Mouse (Mus musculus) intestine, embryonic 14.5 days (tissue): ENCODE results near the gene Rgmb. TPM values are rescaled to one million over a fixed set of nuclear protein-coding genes. Genes with fewer than 3 reads are reported as not detected.

Source experiments
- ATAC-seq: fragments of 200-750 bp; cut with Nextera tagmentation; replicated peaks from 2 replicates; pipeline ENCODE4 v1.8.0; 2017; ENCODE audit warnings: low read depth, moderate number of reproducible peaks, moderate TSS enrichment, moderate library complexity; ENCODE audit not compliant: low FRiP score, low TSS enrichment
- DNase-seq: peaks from one replicate; pipeline ENCODE4 v3.0.0-alpha.2; 2018; ENCODE audit warnings: low spot score
- H3K27ac ChIP-seq: fragments of 300-500 bp; sonication (generic); 2 replicates; pipeline ENCODE4 v1.5.1; 2014; ENCODE audit warnings: low read depth, mild to moderate bottlenecking, control low read depth
- H3K27me3 ChIP-seq: fragments of 300-500 bp; sonication (generic); replicated peaks from 2 replicates; pipeline ENCODE4 v1.6.1; 2014; ENCODE audit warnings: low read length, control low read depth; ENCODE audit not compliant: control insufficient read depth, insufficient read depth
- H3K36me3 ChIP-seq: fragments of 300-500 bp; sonication (generic); 2 replicates; pipeline ENCODE4 v1.6.1; 2014; ENCODE audit warnings: low read length, control low read depth; ENCODE audit not compliant: control insufficient read depth, insufficient read depth
- H3K4me1 ChIP-seq: fragments of 300-500 bp; sonication (generic); replicated peaks from 2 replicates; pipeline ENCODE4 v1.6.1; 2014; ENCODE audit warnings: low read length, control low read depth, mixed read lengths; ENCODE audit not compliant: control insufficient read depth, insufficient read depth
- H3K4me2 ChIP-seq: fragments of 300-500 bp; sonication (generic); 2 replicates; pipeline ENCODE4 v1.6.1; 2014; ENCODE audit warnings: low read length
- H3K4me3 ChIP-seq: fragments of 300-500 bp; sonication (generic); 2 replicates; pipeline ENCODE4 v1.5.1; 2014; ENCODE audit warnings: low read depth, low read length, control low read depth, mixed read lengths
- H3K9ac ChIP-seq: fragments of 300-500 bp; sonication (generic); 2 replicates; pipeline ENCODE4 v1.6.1; 2014; ENCODE audit warnings: mild to moderate bottlenecking, low read length
- H3K9me3 ChIP-seq: fragments of 300-500 bp; sonication (generic); 2 replicates; pipeline ENCODE4 v1.6.1; 2016; ENCODE audit warnings: low read length, control low read depth; ENCODE audit not compliant: control insufficient read depth
- WGBS: fragments of 180-500 bp; shearing (Covaris S2); extraction: QIAGEN DNeasy Blood & Tissue Kit; methylation state at CpG from one replicate; pipeline ENCODE4 v1.1.7; 2014; 5-methylcytosine and 5-hydroxymethylcytosine counted together
- polyA plus RNA-seq: library from polyadenylated mRNA; unstranded; fragments of >200 nt; fragmentation: Nextera tagmentation; extraction: Ambion mirVana; gene quantifications from 2 replicates; pipeline ENCODE4 v1.2.1, GENCODE M21; 2014

Gene Rgmb
- polyA plus RNA-seq, 1 experiment from 2014 or later, result 56.3 TPM

GRCm38 (mm10) chr17:15817634-15818033 lies 13.2 kb downstream of the Rgmb start:
- ATAC-seq, result no peak
- Histone ChIP-seq H3K9ac (no peak overlapping the region), H3K4me2 (no peak overlapping the region), H3K36me3 (peaks cover 64% of the 10 kb centered on the region), H3K4me3 (no peak overlapping the region), H3K4me1 (peaks cover 26% of the 10 kb centered on the region), H3K27ac (no peak overlapping the region), H3K9me3 (no peaks in the 10 kb centered on the region), H3K27me3 (no peaks in the 10 kb centered on the region)
- no peak for DNase-seq
- 90% methylated on average over 2 of the region's 2 CpGs for WGBS

GRCm38 (mm10) chr17:15817096-15817450 lies 13.8 kb downstream of the Rgmb start:
- peaks cover 26% of the 10 kb centered on the region for H3K4me1 ChIP-seq
- WGBS, result 79% methylated on average over 5 of the region's 5 CpGs
- H3K36me3 ChIP-seq, result peaks cover 70% of the 10 kb centered on the region
- no peak overlapping the region for H3K4me3 ChIP-seq
- DNase-seq (no peak), ATAC-seq (no peak)
- H3K27me3 ChIP-seq, result no peaks in the 10 kb centered on the region
- H3K4me2 ChIP-seq, result no peak overlapping the region
- no peak overlapping the region for H3K27ac ChIP-seq
- no peak overlapping the region for H3K9ac ChIP-seq
- no peaks in the 10 kb centered on the region for H3K9me3 ChIP-seq

GRCm38 (mm10) chr17:15816379-15817095 lies 14.3 kb downstream of the Rgmb start:
- Histone ChIP-seq H3K27ac (no peak overlapping the region), H3K36me3 (peaks cover 74% of the 10 kb centered on the region), H3K9me3 (no peaks in the 10 kb centered on the region), H3K4me1 (peaks cover 26% of the 10 kb centered on the region), H3K27me3 (no peaks in the 10 kb centered on the region), H3K4me2 (no peak overlapping the region), H3K9ac (no peak overlapping the region), H3K4me3 (no peak overlapping the region)
- WGBS, result 81% methylated on average over 11 of the region's 11 CpGs
- DNase-seq (no peak), ATAC-seq (no peak)

GRCm38 (mm10) chr17:15815312-15816018 lies 15.4 kb downstream of the Rgmb start:
- no peak overlapping the region for H3K4me3 ChIP-seq
- H3K27ac ChIP-seq, result no peak overlapping the region
- DNase-seq (no peak), ATAC-seq (no peak)
- peaks cover 22% of the 10 kb centered on the region for H3K4me1 ChIP-seq
- no peaks in the 10 kb centered on the region for H3K27me3 ChIP-seq
- H3K9ac ChIP-seq, result no peak overlapping the region
- no peak overlapping the region for H3K4me2 ChIP-seq
- peaks cover 68% of the 10 kb centered on the region for H3K36me3 ChIP-seq
- H3K9me3 ChIP-seq, result no peaks in the 10 kb centered on the region
- 88% methylated on average over 10 of the region's 10 CpGs for WGBS

- ATAC-seq (no peak), DNase-seq (no peak)
- H3K27me3 ChIP-seq, result no peaks in the 10 kb centered on the region
- H3K9me3 ChIP-seq, result no peaks in the 10 kb centered on the region
- WGBS, result 71% methylated on average over 3 of the region's 3 CpGs
- peaks cover 51% of the 10 kb centered on the region for H3K36me3 ChIP-seq
- peaks cover 25% of the 10 kb centered on the region for H3K4me1 ChIP-seq
- no peak overlapping the region for H3K9ac ChIP-seq
- peak overlapping the region; percentile 33; the same call in 1 of the 2 replicates for H3K27ac ChIP-seq
- H3K4me3 ChIP-seq, result no peak overlapping the region
- no peak overlapping the region for H3K4me2 ChIP-seq
Measured at GRCm38 (mm10) chr17:15813658-15814212, 17.1 kb downstream of the Rgmb start.

- Histone ChIP-seq H3K9ac (no peak overlapping the region), H3K4me3 (no peak overlapping the region), H3K27me3 (no peaks in the 10 kb centered on the region), H3K4me2 (no peak overlapping the region; the same call in 1 of the 2 replicates), H3K4me1 (peaks cover 30% of the 10 kb centered on the region), H3K27ac (no peak overlapping the region), H3K36me3 (peaks cover 44% of the 10 kb centered on the region), H3K9me3 (no peaks in the 10 kb centered on the region)
- WGBS, result 87% methylated on average over 13 of the region's 13 CpGs
- DNase-seq (no peak), ATAC-seq (no peak)
Measured at GRCm38 (mm10) chr17:15812136-15812778, 18.6 kb downstream of the Rgmb start.

GRCm38 (mm10) chr17:15809949-15810348 lies 20.9 kb downstream of the Rgmb start:
- no peak overlapping the region for H3K9ac ChIP-seq
- ATAC-seq (no peak), DNase-seq (no peak)
- H3K27me3 ChIP-seq, result no peaks in the 10 kb centered on the region
- H3K9me3 ChIP-seq, result no peaks in the 10 kb centered on the region
- H3K4me1 ChIP-seq, result peaks cover 30% of the 10 kb centered on the region
- H3K27ac ChIP-seq, result no peak overlapping the region
- H3K4me2 ChIP-seq, result no peak overlapping the region
- 76% methylated on average over 2 of the region's 2 CpGs for WGBS
- no peak overlapping the region for H3K4me3 ChIP-seq
- peaks cover 53% of the 10 kb centered on the region for H3K36me3 ChIP-seq

- H3K27me3 ChIP-seq, result no peaks in the 10 kb centered on the region
- H3K4me3 ChIP-seq, result no peak overlapping the region
- H3K9ac ChIP-seq, result no peak overlapping the region
- no peak overlapping the region for H3K4me2 ChIP-seq
- WGBS, result 30% methylated on average over 10 of the region's 10 CpGs
- H3K36me3 ChIP-seq, result peaks cover 47% of the 10 kb centered on the region
- no peak overlapping the region; the same call in 1 of the 2 replicates for H3K27ac ChIP-seq
- DNase-seq (peak; percentile 52), ATAC-seq (no peak)
- H3K9me3 ChIP-seq, result no peaks in the 10 kb centered on the region
- peaks cover 19% of the 10 kb centered on the region for H3K4me1 ChIP-seq
Measured at GRCm38 (mm10) chr17:15808468-15809374, 22.1 kb downstream of the Rgmb start.
